Mouse (Mus musculus) layer of hippocampus, adult 9-11 months (tissue): ENCODE data around the gene Olfr881.

Source experiments
- DNase-seq: peaks from one replicate; pipeline ENCODE4 v3.0.0; 2022

The Olfr881 gene

DNA sequence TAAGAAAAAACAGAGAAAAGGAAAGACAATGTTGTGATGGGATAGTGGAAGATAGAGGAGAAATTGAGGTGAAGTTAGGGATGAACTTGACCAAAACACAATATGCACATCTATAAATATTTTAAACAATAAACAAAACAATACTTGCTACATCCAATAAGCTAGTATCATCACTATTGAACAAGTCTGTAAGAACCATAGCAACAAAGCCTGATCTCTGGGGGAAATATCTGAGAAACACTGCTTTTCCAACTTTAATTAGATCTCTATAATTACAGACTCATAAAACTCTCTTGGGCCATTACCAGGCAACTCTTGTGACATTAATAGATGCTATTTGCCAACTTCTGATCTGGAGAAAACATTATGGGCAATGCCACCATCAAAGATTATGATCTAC, at the start of gene Olfr881:
Gene Olfr881, plus strand, starts transcription at position 301 of the 400 bp plus-strand sequence.
- DNase-seq: no peak

DNA sequence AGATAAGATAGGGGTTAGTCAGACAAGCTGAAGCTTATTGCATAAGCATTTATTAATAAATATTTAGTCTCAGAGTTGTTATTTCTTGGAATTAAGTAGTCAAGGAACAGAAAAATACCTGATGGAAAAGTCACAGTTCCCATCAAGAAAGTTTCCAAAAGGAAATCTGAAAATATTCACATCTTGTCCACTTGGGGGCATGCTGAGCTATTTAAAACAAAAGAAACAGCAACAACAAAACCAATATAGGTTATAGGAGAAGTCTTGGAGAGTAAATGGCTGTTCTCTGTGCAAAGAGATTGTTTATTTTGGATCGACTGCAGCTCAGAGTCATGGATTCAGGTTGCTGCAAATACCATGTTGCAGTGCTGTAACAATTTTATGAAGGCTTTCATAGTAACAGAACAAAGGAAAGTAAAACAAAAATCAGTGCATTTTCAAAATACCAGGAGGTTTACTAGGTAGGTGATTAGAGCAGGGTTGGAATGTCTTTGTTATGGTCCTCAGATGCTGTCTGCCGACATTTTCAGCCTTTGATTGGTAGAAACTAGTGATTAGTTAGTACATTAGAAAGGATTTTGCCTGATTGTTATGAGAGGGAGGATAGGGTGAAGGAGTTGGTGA, 7.1 kb downstream of the Olfr881 start:
- no peak for DNase-seq

DNA sequence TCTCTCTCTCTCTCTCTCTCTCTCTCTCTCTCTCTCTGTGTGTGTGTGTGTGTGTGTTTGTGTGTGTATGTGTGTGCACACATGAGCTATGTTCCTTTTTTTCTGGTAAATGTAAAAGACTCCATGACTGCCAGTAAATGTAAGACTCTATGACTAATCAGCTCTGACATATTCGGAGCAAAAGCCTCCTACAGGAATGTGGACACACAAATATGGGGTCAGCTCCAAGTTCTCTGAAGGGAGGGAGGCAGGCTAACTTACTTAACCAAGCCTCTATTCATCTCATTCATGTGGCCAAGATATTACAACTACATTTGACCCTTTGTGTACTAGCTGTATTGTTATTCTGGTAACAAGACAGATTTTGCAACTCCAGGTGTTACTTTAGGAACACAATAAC, 8.4 kb downstream of the Olfr881 start:
- no peak for DNase-seq

DNA sequence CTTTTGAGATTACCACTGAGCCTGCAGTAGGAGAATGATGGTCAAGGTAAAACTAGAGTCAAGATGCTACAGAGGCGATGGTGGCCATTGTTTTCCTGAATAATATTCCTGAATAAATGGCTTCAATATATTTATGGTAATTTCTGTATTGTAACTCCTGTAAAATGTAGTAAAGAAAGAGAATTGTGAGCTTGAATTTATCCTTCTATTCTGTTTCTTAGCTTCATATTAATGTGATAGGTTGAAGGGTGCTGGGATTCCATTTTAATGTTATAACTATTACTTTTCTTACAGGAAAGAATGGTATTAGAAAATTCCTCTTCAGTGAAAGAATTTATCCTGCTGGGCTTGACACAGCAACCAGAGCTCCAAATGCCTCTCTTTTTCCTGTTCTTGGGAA, 33.9 kb downstream of the Olfr881 start, which contains the start of gene Olfr883:
Gene Olfr883, plus strand, starts transcription at position 301 of the 400 bp plus-strand sequence.
- no peak for DNase-seq
